Mouse (Mus musculus) right cerebral cortex, adult 18-20 months (tissue): ENCODE measurements at regions not wholly inside any gene's neighbourhood (a gene's known extent, or its start where the extent isn't known, plus 50 kb on each side); places are given as distances from the start of the nearest gene placed in this dataset.
A peak's percentile ranks its signal among the peaks of the same experiment; 100 is the strongest.
"Not testable (repeated sequence)": the region's sequence is repeated elsewhere in the genome, so short reads cannot be mapped to it uniquely, and the experiment has no call there.

ENCODE experiments used
- DNase-seq: peaks from one replicate; pipeline ENCODE4 v3.0.0; 2022; ENCODE audit warnings: mixed read lengths

- DNase-seq: not testable (repeated sequence)
Measured at GRCm38 (mm10) chr17:17197229-17197628, 76.0 kb downstream of the Zfp97 start.

GRCm38 (mm10) chr17:17229069-17229468 is 107.9 kb downstream of the Zfp97 start:
- DNase-seq: no peak

- peak; percentile 94 for DNase-seq
Measured at GRCm38 (mm10) chr17:17234329-17235185, 113.3 kb downstream of the Zfp97 start.

- not testable (repeated sequence) for DNase-seq
Measured at GRCm38 (mm10) chr17:17235186-17235482, 113.9 kb downstream of the Zfp97 start.
